Mouse (Mus musculus) v-Abl transformed pro-B cells (cell line): ENCODE measurements around the gene Sugp2.

ENCODE experiments used
- in situ Hi-C, 2 experiments: fragments of 400-800 bp; cut with MboI; formaldehyde crosslinking; loops; one replicate each; pipeline ENCODE4 v1.15.1; 2025; ENCODE audit not compliant: unreplicated experiment in 2 of 2

Gene Sugp2

DNA sequence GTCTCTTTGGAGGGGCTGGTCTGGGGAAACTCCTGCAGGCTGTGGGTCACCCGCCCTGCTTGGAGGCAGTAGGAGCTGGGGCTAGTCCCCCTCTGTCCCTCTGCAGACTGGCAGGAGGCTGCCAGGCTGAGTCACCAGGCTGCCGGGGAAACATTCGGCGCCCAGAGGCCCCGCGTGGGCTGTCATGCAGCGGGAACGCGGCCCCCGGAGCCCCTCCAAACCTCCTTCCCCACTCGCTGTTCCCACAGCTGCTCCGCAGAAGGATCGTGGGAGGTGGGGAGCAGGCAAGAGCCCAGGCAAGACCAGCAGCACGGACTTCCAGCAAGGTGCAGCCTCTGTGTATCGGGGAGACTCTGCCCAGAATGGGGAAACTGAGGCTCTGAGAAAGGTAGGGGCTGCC is 44.1 kb downstream of the Sugp2 start:
- in situ Hi-C loops: no loop called here

DNA sequence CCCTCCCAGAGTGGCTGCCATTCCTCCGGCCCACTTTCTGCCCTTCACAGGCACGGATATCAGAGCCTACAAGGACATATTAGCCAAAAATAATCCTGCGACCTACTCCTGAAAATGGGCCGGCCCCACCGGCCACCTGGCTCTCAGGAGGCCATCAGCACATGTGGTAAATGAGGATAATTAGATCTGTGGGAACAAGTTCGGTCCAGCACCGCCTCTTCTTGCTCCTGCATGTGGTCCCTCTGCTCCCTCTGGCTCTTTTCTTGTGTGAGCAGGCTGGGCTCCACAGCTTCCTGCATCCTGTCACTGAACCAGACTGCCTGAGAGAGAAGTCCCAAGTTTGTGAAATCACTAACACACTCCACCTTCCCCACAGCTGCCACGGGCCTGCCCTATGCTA is 45.2 kb downstream of the Sugp2 start:
- in situ Hi-C loops: no loop called here

DNA sequence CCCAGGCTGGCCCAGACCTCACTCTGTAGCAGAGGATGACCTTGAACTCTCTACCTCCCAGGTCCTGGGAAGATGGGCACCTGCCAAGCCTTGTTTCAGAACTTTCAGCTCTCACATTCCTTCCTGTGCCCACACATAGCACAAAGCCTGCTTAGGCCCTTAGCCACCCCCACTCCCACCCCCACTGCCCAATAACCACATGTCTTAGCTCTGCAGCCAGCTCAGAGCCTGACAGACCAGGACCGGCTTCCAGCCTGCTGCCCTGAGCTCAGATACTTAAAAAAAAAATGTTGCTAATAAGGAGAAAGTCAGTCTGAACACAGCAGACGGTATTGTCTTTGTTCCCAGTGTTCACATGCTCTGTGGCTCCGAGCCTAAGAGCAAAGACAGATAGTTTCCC is 47.0 kb downstream of the Sugp2 start:
- in situ Hi-C loops: no loop called here

DNA sequence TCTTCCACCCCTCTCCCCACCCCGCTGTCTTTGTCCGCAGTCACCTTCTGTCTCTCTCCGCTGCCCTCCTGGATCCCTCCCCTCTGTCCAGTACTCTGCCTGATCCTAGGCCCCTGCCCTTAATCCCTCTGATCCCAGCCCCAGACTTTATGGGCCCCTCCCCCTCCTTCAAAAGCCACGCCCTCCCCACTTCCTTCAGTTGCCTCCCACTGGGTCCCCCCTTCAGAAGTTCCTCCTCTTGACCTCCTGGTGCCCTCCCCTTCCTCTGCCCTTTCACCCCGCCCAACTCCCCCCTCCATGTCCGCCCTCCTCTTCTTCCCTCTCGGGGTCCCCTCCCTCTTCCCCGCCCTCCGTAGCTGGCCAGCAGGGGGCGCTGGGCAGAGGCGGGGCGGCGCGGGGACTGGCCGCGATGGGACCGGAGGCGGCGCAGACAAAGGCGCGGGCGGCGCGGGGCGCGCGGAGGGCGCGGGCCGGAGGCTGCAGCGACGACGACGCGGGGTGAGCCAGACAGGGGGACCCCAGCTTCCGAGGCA is 48.6 kb downstream of the Sugp2 start, which contains the start of gene Homer3:
TSS of gene Homer3 (plus strand) at position 225 of the 533 bp plus-strand sequence.
- in situ Hi-C loops: no loop called here

DNA sequence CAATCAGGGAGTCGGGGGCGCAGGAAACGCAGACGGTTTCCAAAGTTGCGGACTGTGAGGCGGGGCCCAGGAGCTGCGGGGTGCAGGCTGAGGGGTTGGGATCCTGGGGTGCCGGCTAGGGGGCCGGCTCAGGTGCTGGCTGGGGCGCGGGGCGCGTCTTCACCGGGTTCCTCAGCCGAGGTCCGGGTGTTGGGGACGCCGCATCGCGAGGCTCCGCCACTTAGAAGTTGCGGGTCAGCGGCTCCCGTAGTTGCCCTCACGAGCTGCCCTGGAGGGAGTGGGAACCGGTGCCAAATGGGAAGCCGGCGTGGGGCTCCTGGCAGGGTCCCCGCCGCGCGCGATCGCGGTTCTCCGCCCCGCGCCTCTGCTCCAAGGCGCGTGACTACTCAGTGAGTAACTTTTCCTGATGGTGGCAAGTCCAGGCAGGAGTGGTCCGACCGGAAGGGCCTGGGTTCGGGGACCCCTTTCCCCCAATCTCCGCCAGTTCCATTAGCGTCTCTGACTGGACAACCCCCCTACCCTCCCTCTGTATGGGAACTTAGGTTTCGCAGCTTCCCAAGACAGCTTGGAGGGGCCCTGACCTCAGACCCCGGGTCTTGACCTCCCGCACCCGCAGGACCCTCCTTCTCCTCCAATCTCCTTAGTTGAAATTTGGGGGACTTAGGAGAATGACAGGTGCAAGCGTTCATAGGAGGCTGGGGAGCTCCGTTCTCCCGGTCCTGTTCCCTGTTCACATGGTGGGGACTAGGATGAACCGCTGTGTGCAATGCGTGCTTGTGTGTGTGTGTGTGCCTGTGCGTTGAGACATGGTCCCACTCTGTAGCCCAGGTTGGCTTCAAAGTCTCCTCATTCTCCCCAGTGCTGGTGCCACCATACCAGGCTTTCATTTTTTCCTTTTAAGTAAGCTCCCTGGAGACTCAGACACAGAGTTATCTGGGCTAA is 49.4 kb downstream of the Sugp2 start:
- in situ Hi-C loops: no loop called here

- in situ Hi-C loops: no loop called here
These were observed 50.4 kb downstream of the Sugp2 start for GRCm38 (mm10) chr8:70284421-70284820.

DNA sequence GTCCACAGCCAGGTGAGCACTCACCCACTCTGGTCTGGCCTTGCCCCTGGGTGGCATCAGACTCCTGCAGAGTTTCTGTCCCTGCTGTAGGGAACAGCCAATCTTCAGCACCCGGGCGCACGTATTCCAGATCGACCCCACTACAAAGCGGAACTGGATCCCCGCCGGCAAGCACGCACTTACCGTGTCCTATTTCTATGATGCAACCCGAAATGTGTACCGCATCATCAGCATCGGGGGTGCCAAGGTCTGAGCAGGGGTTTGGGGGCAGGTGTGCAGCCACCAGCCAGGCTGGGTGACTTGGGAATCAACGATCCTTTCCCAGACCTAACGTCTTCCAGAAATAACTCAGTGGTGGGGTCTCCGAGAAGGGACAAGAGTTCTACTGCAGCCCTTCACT is 51.3 kb downstream of the Sugp2 start:
- in situ Hi-C loops: no loop called here

GRCm38 (mm10) chr8:70286737-70287136 is 52.7 kb downstream of the Sugp2 start:
- in situ Hi-C loops: no loop called here

DNA sequence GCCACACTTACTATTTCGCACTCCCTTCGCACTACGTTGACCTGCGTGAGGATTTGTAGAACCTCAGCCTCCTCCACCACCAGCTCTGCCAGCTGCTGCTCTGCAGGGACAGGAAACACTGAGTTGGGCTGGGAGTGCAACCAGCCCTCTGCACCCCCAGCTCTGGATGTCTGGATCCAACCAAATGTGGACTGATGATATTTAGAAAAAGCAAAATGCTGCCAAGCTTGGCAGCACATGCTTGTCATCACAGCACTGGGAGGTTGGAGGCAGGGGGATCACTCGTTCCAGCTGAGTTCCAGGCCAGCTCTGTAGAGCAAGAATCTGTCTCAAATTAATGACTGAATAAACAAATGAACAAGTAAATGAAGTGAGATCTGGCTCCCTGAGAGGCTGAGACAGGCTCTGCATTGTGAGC is 60.0 kb downstream of the Sugp2 start:
- in situ Hi-C loops: no loop called here

GRCm38 (mm10) chr8:70300881-70301280 is 66.9 kb downstream of the Sugp2 start:
- in situ Hi-C loops: no loop called here

DNA sequence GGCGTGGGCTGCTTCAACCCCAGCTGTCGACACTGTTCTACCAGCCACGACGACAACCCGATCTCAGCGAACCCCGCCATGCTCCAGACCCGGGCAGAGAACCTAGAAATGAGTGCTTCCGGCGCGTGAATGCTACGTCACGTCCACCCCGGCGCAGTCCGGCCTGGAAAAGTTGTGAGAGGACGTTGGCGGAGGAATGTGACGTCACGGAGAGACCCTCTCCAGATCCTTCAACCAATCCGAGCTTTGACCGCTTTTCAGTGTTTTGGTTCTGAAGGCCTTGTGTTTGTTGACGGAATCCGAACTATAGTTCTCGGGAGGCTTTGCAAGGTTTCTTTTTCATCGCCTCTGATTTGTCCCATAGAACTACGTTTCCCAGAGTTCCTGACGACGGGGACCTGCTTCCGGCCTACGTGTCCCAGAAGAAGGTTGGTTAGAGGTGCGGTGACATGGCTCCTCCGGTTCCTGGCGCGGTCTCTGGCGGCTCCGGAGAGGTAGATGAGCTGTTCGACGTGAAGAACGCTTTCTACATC is 68.4 kb downstream of the Sugp2 start, which contains the start of the genes Ddx49 and Cope:
TSS of gene Ddx49 (minus strand) at position 132 of the 533 bp plus-strand sequence.
TSS of gene Cope (plus strand) at position 161 of the 533 bp plus-strand sequence.
- in situ Hi-C loops: no loop called here

DNA sequence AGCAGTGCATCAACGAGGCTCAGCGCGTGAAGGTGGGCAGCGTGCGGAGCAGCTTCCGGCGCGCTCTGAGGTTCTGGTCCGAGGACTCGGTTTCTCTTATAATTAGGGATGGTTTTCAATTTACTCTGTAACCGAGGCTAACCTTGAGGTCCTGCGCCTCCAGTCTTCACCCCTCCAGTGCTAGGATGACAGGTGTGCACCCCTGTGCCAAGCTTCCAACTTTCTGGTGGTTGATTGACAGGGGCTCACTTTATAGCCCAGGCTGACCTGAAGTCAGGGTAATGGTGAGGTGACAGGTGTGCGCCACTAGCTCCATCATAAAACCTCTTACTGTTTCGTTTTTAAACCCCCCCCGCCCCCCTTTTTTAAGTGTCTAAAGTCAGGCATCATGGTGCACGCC is 68.9 kb downstream of the Sugp2 start:
- in situ Hi-C loops: no loop called here

DNA sequence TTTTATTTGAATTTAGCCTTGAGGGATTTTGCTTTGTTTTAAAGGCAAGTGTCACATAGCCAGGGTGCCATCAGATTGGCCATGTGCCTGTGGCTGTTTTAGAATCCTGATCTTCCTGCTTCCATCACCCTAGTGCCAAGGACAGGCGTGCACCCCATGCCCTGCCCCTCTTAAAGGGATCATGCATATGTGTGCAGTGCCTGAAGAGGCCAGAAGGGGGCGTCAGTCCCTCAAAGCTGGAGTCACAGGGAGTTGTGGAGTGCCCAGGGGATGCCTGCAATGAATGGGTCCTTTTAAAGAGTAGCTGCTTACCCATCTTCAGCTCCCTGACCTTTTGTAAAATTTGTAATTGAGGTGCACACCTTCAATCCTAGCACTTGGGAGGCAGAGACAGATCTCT is 75.3 kb downstream of the Sugp2 start:
- in situ Hi-C loops: loop anchor here in 1 of 2 experiments (5.0 kb wide), 1 partner anchor 33 kb away; no protein-coding TSS in a partner anchor

- in situ Hi-C loops: no loop called here
These were observed 79.4 kb downstream of the Sugp2 start for GRCm38 (mm10) chr8:70313399-70313798.

DNA sequence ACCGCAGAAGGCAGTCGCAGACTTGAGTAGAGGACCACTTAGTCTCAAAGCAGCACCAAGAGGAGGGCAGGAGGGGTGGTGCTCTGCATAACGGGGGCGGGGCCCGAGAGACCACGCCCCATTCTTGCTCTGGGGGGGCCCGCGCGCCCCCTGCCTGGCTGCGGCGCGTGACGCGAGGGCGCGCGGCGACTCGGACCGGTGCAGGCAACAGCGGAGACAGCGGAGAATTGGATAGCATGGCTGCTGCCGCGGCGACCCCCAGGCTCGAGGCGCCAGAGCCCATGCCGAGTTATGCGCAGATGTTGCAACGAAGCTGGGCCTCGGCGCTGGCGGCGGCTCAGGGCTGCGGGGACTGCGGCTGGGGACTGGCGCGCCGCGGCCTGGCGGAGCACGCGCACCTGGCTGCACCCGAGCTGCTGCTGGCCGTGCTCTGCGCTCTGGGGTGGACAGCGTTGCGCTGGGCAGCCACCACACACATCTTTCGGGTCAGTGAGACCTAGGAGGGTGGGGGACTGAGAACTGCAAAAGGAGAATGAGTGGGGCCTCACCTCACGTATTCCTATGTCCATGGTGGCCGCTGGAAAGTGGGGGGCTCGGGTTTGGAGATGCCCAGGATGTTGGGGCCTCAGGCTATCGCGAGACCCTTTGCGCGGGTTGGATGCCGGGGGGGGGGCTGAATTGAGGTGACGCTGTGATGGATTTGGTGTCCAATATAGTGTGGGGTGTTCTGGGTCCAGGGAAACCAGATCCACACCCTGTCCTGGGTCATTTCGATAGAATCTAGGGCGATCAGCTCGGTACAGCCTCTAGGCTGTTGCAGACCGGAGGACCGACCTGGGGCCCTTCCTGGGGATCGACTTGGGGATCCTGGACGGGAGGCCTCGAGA is 81.8 kb downstream of the Sugp2 start, which contains the start of gene Cers1:
TSS of gene Cers1 (plus strand) at position 152 of the 887 bp plus-strand sequence.
- in situ Hi-C loops: no loop called here

DNA sequence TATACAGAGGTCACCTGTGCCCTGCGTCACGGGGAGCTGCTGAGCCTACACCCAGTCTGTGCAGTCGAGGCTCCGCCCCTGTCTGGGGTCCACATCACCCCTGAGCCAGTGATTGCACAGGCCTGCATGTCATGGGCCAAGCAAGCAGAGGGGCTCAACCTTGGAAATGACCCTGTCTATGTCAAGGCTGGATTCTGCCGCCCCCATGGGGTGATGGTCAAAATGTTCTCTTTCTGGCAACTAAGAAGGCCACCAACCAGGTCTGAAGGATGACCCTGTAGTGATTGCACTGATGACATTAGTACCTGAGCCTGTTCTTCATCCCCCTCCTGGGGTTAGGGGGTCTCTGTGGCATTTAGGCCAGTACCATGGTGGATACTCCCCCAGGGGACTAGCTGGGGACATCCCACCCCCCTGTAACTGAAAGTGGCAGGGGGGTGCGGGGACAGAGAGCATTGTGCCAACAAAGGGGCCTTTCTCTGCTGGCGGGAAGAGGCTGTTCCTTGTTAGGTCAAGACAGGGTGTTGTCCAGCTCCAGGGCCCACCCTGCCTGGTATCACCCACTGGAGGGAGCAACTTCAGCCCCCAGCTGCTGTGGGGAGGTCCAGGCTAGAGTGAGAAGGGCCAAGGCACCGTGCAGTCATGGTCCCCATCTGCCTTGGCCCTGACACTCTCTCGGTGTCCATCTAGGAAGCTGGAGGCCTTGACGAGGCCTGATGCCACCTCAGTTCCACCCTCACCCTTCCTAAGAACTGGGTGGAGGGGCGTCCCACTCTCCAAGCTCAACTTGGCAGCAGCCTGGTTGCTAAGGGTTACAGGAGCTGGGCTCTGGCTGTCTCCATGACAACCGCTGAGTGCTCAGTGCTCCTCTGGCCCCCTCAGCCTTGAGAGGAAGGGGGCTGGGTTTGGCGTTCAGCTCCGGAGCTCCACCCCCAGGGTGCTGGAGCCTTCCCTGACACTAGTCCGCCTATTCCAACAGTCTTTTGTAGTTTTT is 82.8 kb downstream of the Sugp2 start:
- in situ Hi-C loops: no loop called here

GRCm38 (mm10) chr8:70317872-70318271 is 83.8 kb downstream of the Sugp2 start:
- in situ Hi-C loops: no loop called here

GRCm38 (mm10) chr8:70323716-70324115 is 89.7 kb downstream of the Sugp2 start:
- in situ Hi-C loops: no loop called here

GRCm38 (mm10) chr8:70327512-70327911 is 93.5 kb downstream of the Sugp2 start:
- in situ Hi-C loops: no loop called here
